Mouse (Mus musculus) G1E (cell line): ENCODE measurements around the gene Pcbp3.

ENCODE experiments used
- CTCF ChIP-seq: IDR thresholded peaks from 2 replicates; pipeline ENCODE4 v1.5.1; 2012; ENCODE audit warnings: low read depth, low read length, inconsistent platforms, mixed read lengths
- POLR2AphosphoS5 ChIP-seq: IDR thresholded peaks from 2 replicates; pipeline ENCODE4 v1.6.1; 2012; ENCODE audit warnings: low read depth, low read length, inconsistent platforms; ENCODE audit not compliant: insufficient replicate concordance

DNA sequence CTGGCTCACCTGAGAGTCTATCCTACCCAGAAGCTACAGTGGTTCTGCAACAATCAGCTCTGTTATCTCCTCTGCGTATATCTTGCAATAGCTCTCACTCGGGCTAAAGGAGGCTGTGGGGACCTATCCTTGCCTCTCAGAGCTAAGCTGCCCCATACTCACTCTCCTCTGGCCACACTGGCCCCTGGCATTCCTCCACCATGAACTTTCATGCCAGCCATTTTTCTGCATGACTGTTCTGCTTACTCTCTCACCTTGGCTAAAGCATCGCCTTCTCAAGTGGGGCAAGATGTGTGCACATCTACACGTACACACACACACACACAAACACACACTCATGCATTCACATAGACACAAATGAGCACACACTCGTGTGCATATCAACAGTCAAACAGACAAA, 115.2 kb downstream of the Pcbp3 start:
- TF ChIP-seq POLR2AphosphoS5 (no peak), CTCF (no peak)
